18 mouse cellular contexts compared by ENCODE assay signal in genomic region chr7:81596086-81596485, GRCm38 (mm10). TPM values are rescaled to one million over a fixed set of nuclear protein-coding genes. Genes with fewer than 3 reads are reported as not detected.
"Had no signal": no experiment of that assay in that cellular context is flagged by ENCODE, and none has a peak within 500 bp of the region (broad histone marks: within the 10 kb centered on the region; RNA-seq: fewer than 3 reads in every experiment).

No protein-coding gene starts in this region.

- DNase-seq: kidney, adult 8-10 months; kidney, postnatal 10 days; kidney, postnatal 36 days; layer of hippocampus, postnatal 36 days; lung, adult 2 months; lung, postnatal 14 days; lung, postnatal 4 days; midbrain, embryonic 14.5 days; thymus, postnatal 25 days had no signal

- H3K9ac ChIP-seq: kidney, embryonic 15.5 days; limb, embryonic 12.5 days; limb, embryonic 15.5 days; stomach, embryonic 15.5 days had no signal

- ATAC-seq: inflammation-experienced regulatory T-cells, adult 6 months; intestine, postnatal 0 days had no signal

- H3K4me1 ChIP-seq: limb, embryonic 15.5 days; stomach, embryonic 15.5 days had no signal

- H3K27ac ChIP-seq: kidney, embryonic 15.5 days; left cerebral cortex, adult 2 months; limb, embryonic 12.5 days; limb, embryonic 15.5 days; stomach, embryonic 15.5 days had no signal

- H3K4me2 ChIP-seq: kidney, embryonic 15.5 days; limb, embryonic 12.5 days; limb, embryonic 15.5 days; midbrain, embryonic 11.5 days; stomach, embryonic 15.5 days had no signal

- H3K9me3 ChIP-seq: kidney, embryonic 15.5 days; limb, embryonic 12.5 days; limb, embryonic 15.5 days; stomach, embryonic 15.5 days had no signal

- H3K27me3 ChIP-seq: kidney, embryonic 15.5 days; limb, embryonic 12.5 days; limb, embryonic 15.5 days; stomach, embryonic 15.5 days had no signal

- H3K4me3 ChIP-seq: kidney, embryonic 15.5 days; left cerebral cortex, adult 2 months; limb, embryonic 12.5 days; limb, embryonic 15.5 days; stomach, embryonic 15.5 days had no signal

RNA-seq across cellular contexts. Expression of gene Fsd2, which starts 29.3 kb away (rescaled TPM):
- total RNA-seq: megakaryocyte-erythroid progenitor cell, adult 5-6 weeks had no signal
